Mouse (Mus musculus) brain, adult 2 months (tissue): ENCODE measurements around the gene Epc2.

Experiments
- DNase-seq: peaks from one replicate; pipeline ENCODE4 v3.0.0; 2011; ENCODE audit warnings: low read depth, low spot score

Epc2 gene

DNA sequence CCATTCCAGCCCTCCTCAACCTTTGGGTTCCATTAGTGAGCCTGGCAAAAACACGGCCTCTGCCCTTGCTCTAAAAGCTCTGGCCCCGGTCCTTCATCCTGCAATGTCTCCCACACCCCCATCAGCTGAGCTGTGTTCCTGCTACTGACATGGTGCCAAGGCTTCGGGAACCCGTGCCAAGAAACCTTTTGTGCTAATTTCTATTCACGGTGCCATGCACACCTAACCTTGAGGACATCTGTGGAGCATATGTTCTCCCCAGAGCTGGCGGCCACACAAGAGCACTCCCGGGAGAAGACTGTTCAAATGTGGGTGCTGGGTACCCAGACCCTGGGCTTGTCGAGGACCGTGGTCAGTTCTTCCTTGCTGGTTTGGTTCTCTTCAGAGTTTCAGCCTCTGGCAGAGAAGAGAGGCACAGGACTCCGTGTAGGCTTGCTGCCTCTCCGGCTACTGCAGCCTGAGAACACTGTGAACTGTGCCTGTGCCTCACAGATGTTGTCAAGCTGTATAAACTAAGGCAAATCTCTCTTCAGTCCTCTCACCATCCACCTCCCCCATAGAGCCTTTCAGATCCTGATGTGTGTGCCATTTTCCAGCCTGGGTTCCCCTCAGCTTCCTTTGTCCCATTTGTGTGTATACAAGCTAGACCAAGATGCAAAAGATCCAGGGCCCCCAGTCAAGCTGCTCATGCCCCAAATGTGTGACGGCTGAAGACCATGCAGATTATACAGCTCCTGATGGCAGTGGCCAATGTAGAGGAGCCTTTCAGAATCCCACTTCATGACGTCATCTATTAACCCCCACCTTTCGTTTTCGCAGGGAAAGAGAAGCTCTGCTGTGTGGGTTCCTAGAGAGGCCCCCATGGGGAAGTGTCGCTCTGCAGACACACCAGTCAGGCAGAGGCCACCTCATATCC lies 118.8 kb downstream of the Epc2 start:
- DNase-seq = peak; percentile 97

DNA sequence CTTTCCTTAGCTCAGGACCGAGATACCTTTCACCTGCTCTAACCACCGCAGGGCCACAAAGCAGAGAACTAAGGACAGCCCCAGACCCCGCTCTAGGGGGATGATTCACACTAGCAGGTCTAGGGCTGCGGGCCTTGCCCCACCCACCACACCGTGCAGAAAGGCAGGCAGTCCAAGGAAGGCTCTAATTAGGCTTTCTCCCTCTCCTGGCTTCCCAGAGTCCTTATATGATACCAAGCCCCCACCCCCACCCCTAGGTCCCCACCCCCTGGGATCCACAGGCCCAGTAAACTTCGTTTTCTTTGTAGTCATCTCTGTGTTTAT lies 119.5 kb downstream of the Epc2 start:
- DNase-seq = no peak

DNA sequence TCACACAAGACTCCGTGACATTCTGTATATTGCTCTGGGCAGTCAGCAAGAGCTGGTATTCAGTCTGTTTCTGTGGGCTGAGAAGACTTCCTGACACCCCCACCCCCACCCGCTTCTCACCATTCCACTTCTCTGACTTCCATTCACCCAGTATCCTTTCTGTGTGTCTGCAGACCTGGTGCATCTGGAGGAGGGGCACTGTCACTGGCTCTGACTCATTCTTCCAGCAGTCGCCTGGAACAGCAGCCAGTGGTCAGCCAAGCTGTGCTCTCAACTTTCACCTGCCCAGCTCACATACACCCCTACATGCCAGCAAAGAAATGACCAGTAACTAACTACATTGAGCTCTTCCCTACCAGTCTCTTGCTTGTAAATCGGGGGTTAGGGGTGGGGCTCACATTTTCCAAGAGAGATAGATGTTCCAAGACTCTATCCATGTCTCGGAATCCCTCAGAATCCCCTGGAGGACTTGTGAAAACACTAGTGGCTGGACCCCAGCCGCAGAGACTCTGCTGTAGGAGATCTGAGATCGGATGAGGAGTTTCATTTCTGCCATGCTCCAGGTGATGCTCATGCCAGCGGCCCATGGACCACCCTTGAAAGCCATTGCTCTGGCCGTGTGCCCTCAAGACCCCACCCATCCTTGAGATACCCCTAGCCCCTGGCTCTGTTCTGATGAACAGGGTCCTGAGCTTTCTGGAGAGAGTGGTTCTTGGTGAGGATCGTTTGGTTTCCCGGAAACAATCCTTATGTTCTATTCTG lies 120.1 kb downstream of the Epc2 start:
- DNase-seq = peak; percentile 56

DNA sequence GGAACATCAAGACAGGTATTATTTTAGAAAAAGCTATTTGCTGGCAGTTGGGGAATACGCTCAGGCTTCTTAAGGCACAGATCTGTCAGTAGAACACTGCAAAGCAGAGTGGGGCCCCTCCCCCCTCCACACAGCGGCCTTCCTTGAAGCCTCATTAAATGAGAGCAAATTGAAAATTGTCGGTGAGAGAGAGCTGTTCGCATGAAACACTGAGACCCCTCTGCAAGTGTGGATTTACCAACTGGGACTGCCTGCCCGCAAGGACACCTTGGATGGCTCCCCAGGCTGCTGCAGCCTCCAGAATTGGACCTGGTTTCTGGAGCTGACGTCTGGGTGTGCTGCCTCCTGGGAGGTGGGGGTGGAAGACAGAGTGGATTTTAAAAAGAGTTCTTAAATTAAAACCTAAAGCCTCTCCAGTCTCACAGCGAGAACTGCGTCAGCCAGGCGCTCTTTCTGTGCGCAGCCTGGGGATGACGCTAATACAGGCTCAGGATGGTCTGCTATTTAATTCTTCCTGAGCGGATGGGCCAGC lies 120.9 kb downstream of the Epc2 start:
- DNase-seq = peak; percentile 89

DNA sequence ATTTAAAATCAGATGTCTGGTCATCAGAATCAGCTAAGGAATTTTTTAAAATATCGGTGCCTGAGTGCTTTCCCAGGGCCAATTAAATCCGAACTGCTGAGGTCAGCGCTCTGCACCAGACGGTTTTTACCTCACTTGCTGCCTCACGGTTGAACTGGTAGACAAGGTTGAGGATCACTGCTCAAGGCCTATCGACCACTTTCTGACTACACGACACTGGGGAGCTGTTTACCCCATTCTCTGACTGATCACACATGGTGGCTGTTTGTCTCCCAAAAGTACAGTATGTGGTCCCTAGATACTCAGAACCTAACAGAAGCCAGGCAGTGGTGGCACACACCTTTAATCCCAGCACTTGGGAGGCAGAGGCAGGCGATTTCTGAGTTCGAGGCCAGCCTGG lies 121.4 kb downstream of the Epc2 start:
- DNase-seq = no peak

DNA sequence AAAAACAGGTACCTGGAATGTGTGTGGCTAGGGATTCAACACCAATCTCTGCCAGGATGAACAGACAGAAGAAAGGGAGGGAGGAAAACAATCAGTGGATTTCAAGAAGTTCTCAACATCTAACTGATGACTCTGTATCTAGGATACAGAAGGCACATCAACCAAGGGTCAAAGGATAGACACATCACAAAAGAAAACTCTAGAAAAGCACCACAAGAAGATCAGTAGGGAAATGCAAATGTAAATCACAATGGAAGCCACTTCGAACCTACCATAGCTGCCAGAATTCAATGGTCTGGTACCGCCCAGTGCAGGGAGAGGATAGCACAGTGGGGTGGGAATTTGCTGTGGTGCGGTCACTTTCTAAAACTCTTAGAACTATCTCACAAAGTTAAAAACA lies 122.0 kb downstream of the Epc2 start:
- no peak for DNase-seq

DNA sequence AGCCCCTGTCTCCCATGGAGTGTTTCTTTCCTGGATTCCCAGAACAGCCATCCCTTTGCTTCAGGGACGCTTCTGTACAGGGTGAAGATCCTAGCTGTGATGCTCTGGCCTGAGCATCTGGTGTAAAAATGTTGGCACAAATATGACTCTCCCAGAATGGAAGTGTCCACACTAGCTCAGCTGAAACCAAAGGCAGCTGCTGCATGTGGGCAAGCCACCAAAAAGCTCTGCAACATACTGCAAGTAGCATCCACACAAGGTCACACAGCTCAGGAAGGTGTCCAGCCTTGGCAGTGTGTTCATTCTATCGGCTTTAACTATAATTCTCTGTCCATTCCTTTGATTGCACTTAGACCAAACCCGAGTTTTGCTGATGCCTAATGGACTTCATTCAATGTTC lies 129.3 kb downstream of the Epc2 start:
- peak; percentile 49 for DNase-seq

DNA sequence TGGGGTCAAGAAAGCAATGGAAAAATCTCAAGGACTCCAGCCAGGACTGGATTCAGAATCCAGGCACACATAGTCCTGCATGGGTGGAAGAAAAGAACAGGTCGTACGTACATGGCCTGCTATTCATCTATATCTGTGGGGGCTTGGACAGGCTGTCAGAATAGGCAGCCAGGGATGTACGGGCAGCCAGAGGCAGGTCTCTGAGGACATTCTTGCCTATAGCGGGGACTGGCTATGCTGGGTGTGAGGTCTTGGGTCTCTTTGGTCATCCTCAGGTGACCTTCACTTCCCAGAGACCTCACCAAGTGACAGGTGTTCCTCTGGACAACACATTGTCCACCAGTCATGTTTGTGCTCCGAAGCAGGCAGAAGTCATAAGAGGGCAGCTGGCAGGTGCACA lies 131.3 kb downstream of the Epc2 start:
- DNase-seq = no peak

DNA sequence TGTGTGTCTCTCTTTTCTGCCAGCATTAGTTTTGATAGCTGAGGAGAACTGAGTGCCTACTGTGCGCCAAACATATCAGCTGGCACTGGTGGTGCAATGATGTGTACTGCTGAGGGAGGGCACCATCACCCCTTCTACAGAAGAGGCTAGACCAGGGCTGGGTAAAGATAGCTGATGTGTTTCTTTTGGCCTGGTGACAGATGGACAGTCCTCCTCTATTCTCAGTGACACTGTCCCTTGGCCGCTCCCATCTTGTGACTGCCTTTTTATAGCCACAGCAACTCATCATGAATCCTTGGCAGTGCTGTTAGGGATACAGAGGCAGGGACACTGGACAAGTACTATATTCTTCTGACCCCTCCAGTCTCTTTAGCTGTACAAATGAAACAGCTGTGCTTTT lies 132.0 kb downstream of the Epc2 start:
- no peak for DNase-seq

DNA sequence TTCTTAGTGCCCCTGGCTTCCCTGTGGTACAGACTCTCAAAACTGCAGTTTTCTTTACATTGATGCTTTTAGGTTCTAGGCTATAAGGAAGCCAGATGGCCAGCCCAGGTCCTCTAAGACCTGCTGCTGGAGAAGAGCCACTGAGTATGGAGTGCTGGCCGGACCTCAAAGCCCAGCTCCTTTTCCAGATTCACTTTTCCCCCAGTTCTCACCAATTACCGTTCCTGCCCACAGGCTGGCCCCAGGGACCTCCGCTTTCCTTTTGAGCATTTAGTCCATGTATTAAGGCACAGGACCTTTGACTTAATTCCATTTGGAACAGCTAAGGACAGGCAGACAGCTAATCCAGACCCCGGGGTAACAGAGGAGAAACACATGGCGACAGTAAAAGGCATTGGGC lies 139.2 kb downstream of the Epc2 start:
- DNase-seq = peak; percentile 49

DNA sequence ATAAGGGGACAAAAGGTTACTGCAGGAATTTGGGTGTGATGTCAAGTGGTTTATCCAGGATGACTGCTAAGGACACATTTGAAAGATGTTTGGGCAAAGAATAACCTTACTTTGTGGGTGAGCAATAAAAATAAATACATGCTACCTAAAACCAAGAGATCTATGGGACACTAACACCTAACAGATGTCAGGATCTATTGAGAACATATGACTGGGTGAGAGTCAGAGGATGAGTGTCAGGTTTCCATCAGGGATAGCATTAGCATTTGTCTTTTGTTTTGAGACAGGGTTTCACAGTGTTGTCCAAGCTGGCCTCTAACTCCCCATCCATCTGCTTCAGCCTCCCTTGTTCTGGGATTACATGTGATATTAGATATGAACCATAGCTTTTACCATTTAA lies 141.6 kb downstream of the Epc2 start:
- no peak for DNase-seq

DNA sequence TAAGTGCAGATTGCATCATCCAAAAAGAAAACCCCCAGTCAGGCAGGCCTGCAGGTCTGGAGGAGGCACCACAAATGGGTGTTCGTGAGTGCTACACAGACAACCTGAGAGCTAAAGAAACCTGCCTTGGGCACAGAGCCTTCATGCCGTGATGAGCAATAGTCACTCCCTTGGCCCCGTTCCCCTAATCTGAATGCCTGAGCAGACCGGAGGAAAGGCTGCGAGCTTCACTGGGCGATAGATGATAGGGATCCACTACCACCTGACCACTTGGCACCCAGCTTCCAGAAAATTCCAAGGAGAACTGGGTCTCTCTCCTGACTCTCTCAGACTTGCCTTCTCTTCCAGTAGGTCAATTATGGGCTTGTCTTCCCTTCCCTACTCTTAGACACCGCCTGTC lies 143.6 kb downstream of the Epc2 start:
- DNase-seq = peak; percentile 89

DNA sequence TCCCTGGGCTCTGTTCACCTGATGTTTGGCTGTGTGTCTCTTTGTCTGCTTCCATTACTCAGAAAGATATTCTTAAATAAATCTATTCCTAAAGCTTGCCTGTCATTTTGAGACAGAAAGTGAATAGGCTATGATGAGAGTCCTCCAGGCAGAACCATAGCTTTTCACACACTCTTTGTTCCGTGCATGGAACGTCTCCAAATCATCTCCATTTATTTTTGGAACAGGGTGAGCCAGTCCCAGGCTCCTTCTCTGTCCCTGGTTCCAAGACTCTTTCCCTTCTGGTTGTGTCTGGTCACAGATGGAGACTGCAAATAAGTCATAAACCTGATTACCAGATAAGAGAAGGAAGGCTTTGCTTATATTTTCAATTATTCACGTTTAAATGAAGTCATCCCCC lies 145.0 kb downstream of the Epc2 start:
- DNase-seq = peak; percentile 90

DNA sequence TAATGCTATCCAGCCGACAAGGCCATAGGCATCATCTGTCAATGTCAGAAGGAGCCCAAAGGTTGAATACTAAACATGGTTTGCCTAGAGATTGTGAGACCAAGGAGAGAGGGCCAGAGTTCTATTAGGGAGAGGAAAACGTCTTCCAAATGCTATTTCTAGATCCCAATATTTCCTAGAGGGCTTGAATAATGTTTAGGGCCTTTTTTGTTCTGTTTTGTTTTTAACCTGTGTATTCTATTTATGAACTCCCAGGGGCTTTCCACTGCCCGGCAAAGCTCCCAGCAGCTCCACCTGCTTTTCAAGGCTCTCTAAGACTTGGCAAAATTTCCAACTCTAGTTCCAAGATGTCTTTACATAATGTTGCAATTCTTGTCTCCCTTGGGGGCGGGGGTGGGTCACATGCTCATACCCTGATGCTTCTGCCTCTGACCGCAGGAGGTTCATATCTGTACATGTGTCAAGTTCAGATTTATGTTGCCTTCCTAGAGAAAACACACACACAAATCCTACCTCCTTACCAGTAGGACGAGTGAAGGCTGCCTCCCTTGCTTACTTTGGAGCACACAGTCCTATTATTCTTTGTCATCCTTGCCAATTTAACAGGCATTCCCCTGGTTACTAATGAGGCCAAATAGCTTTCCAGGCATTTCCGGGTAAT lies 148.9 kb downstream of the Epc2 start:
- peak; percentile 64 for DNase-seq
